Mouse (Mus musculus) erythroblast, embryonic 14.5 days (primary cell): ENCODE data around the gene Chid1. TPM values are rescaled to one million over a fixed set of nuclear protein-coding genes. Genes with fewer than 3 reads are reported as not detected.

Source experiments
- H3K27me3 ChIP-seq: 2 replicates; pipeline ENCODE4 v1.6.1; 2012; ENCODE audit warnings: inconsistent platforms; ENCODE audit not compliant: control insufficient read depth
- H3K36me3 ChIP-seq: 2 replicates; pipeline ENCODE4 v1.6.1; 2012; ENCODE audit warnings: mild to moderate bottlenecking, inconsistent platforms; ENCODE audit not compliant: control insufficient read depth
- H3K4me1 ChIP-seq: 2 replicates; pipeline ENCODE4 v1.6.1; 2012; ENCODE audit warnings: inconsistent platforms; ENCODE audit not compliant: control insufficient read depth
- H3K4me3 ChIP-seq: replicated peaks from 2 replicates; pipeline ENCODE3; 2012; ENCODE audit warnings: moderate library complexity, mild to moderate bottlenecking, inconsistent platforms
- H3K9me3 ChIP-seq: 2 replicates; pipeline ENCODE4 v1.6.1; 2012; ENCODE audit warnings: low read length, inconsistent platforms, mixed read lengths; ENCODE audit not compliant: control insufficient read depth
- GATA1 ChIP-seq: IDR thresholded peaks from 2 replicates; pipeline ENCODE4 v1.6.1; 2012; ENCODE audit warnings: low read length, inconsistent platforms, mixed read lengths
- TAL1 ChIP-seq: IDR thresholded peaks from 3 replicates; pipeline ENCODE4 v1.6.1; 2012; ENCODE audit warnings: low read length, inconsistent platforms, mixed read lengths
- polyA plus RNA-seq: library from polyadenylated mRNA; stranded (reverse); fragments of >175 nt; gene quantifications from 2 replicates; pipeline ENCODE4 v1.2.3, GENCODE M21; 2012

Chid1 gene
- polyA plus RNA-seq, 1 experiment, result 1.7 TPM

DNA sequence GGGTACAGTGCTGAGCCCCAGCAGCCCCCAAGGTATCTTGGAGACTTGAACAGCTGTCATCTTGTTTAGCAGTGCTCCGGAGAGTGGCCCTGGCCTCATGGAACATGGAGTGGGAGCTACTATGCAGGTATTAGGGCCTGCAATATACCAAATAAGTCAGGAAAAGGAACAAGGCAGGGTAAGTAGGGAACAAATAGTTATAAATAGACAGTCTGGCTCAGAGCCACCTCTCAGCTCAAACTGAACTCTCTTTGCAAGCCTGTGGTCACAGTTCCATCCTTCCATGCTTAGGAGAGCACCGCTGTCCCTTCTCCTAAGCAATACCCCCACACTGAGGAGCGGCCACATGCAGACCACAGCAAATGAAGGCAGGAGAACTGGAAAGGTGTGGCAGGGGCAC lies 42.1 kb downstream of the Chid1 start:
- Histone ChIP-seq H3K4me1 (peaks cover 21% of the 10 kb centered on the region), H3K9me3 (no peaks in the 10 kb centered on the region; the same call in 1 of the 2 replicates), H3K27me3 (no peaks in the 10 kb centered on the region), H3K4me3 (no peak overlapping the region), H3K36me3 (peaks cover 89% of the 10 kb centered on the region)
- TF ChIP-seq GATA1 (no peak), TAL1 (no peak)

DNA sequence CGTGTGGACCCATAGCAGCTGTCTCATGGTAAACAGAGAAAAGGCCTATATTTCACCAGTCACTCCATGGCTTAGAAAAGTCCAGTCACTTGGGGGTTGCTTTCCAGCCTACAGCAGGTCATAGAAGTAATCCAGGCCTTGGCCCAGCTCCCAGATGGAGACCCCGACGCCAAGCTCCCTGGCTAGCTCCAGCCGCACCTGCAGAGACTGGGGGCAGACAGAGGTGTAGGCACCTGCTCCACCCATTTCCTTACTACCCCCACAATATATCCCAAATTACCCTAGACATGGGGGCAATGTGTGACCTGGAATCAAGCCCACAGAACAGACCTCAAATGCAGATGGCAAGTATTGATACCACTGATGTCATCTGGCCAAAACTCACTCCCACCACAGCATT lies 43.7 kb downstream of the Chid1 start:
- TF ChIP-seq TAL1, result no peak
- TF ChIP-seq GATA1, result no peak
- no peaks in the 10 kb centered on the region for H3K27me3 ChIP-seq
- peaks cover 88% of the 10 kb centered on the region for H3K36me3 ChIP-seq
- no peaks in the 10 kb centered on the region for H3K9me3 ChIP-seq
- H3K4me1 ChIP-seq, result peaks cover 23% of the 10 kb centered on the region
- no peak overlapping the region for H3K4me3 ChIP-seq

DNA sequence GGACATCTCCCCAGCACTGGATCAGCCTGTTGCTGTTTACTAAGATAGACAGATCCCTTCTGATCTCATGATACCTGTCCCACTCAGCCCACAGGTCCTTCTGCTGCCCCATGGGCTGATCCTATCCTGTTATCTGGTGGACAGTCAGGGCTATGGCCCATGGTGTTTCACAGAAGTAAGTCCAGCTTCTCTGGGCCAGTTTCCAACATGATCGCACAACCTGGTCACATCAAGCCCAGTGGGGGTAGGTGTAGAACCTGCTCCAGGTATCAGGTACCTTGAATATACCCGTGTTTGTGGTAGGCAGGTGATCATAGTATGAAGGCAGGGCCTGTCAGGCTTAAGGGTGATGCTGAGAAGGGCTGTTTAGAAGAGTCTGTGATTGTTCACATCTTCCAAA lies 44.3 kb downstream of the Chid1 start:
- H3K36me3 ChIP-seq, result peaks cover 91% of the 10 kb centered on the region
- H3K9me3 ChIP-seq, result no peaks in the 10 kb centered on the region
- H3K27me3 ChIP-seq, result no peaks in the 10 kb centered on the region
- no peak overlapping the region for H3K4me3 ChIP-seq
- no peak for TF ChIP-seq GATA1
- H3K4me1 ChIP-seq, result peaks cover 25% of the 10 kb centered on the region

DNA sequence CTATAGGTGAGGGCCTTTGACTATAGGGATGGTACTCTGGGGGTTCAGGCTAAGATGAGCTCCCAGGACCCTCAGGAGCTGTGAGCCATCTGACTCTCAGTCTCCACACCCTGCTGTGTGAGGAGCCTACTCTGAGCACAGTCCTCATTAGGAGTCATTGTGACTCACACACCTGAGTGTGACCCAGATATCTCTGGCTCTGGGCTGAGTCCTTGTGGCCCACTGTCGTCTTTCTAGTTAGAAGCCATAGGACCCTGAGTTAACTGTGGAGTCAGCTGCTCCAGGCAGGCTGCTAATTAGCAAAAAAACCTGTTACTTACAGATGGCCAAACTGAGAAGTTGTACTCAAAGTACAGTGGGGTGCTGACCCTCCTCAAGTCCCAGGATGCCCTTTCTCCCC lies 45.9 kb downstream of the Chid1 start:
- no peak for TF ChIP-seq TAL1
- no peak for TF ChIP-seq GATA1
- Histone ChIP-seq H3K4me3 (no peak overlapping the region), H3K4me1 (peaks cover 25% of the 10 kb centered on the region), H3K9me3 (no peaks in the 10 kb centered on the region), H3K36me3 (peaks cover 83% of the 10 kb centered on the region), H3K27me3 (no peaks in the 10 kb centered on the region)

DNA sequence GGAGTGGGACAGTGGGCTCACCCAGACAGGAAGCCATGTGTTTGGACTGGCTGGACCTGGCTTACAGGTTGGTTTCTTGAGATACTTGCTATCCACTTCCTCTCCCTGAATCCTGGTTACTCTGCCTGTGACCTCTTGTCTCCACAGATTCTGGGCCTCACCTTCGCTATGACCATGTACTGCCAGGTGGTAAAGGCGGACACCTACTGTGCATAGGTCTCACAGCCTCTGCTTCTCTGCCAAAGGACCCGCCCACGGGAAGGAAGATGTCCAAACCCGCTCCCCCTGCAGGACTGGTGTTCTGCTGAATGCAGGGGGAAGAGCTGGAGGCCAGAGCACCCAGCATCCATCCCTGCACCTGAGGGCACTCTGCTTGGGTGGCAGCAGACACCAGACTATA lies 46.9 kb downstream of the Chid1 start:
- H3K4me1 ChIP-seq, result peaks cover 25% of the 10 kb centered on the region
- TF ChIP-seq GATA1 (no peak), TAL1 (no peak)
- no peaks in the 10 kb centered on the region for H3K9me3 ChIP-seq
- no peak overlapping the region for H3K4me3 ChIP-seq
- H3K36me3 ChIP-seq, result peaks cover 75% of the 10 kb centered on the region
- no peaks in the 10 kb centered on the region for H3K27me3 ChIP-seq

DNA sequence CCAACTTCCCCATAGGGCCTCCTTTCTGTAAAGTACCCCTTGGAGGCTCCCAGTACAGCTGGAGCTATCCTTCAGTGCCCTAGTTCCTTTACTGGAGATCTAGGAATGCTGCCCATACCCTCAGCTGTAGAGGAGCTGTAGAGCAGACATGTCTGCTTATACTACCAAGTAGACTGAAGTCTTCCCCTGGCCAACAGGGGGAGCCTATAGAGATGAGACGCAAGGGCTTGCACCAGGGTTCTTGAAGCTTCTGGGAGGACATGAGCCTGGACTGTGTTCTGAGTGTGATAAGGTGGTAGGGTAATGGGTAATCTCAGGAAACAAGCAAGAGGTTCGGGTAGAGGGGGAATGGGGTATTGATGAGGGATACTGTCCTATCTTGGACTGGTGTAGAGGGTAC lies 48.5 kb downstream of the Chid1 start:
- H3K27me3 ChIP-seq, result no peaks in the 10 kb centered on the region
- H3K36me3 ChIP-seq, result peaks cover 70% of the 10 kb centered on the region
- no peak overlapping the region for H3K4me3 ChIP-seq
- peaks cover 29% of the 10 kb centered on the region for H3K4me1 ChIP-seq
- no peaks in the 10 kb centered on the region for H3K9me3 ChIP-seq
- no peak for TF ChIP-seq TAL1

DNA sequence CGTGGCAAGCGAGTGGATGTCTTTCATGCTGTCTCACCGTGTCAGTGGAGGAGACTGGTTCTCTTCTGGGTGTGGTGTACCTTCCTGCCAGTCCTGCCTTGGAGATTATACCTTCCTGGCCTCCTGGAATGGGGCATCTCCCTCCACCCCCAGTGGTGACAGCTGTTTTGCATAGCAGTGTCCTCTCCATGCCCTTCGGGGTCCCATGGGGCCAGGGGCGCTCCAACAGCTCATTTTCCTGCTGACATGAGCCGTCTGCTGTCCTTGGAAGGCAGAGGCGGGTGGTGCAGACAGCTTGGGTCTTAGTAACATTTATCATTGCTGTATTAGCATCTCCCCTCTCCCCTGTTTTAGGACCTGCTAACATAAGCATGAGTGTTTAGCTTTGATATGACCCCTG lies 52.5 kb downstream of the Chid1 start:
- no peak for TF ChIP-seq TAL1
- peaks cover 21% of the 10 kb centered on the region for H3K27me3 ChIP-seq
- H3K9me3 ChIP-seq, result no peaks in the 10 kb centered on the region
- peaks cover 32% of the 10 kb centered on the region for H3K4me1 ChIP-seq
- H3K36me3 ChIP-seq, result peaks cover 47% of the 10 kb centered on the region
- no peak overlapping the region for H3K4me3 ChIP-seq

DNA sequence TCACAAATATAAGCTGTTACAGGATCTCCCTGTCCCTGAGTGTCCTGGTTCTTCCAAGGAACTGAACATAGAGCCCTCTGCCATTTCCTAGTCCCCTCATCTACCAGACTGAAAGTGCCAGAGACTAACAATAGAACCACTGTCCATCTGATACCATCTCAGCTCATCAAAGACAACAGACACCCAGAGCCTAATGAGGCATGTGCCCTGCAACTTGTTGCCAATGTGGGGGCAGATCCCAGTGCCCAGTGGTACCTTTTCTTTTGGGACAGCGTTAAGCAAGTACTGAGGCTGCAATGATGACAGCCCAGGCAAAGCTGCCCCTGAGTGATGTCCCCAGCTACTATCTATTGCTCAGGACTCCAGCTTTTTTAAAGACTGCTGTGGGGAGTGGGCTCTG lies 53.4 kb downstream of the Chid1 start:
- Histone ChIP-seq H3K4me3 (no peak overlapping the region), H3K4me1 (peaks cover 32% of the 10 kb centered on the region), H3K27me3 (peaks cover 30% of the 10 kb centered on the region), H3K36me3 (peaks cover 38% of the 10 kb centered on the region), H3K9me3 (no peaks in the 10 kb centered on the region; the same call in 1 of the 2 replicates)
- TF ChIP-seq TAL1 (no peak), GATA1 (no peak)

DNA sequence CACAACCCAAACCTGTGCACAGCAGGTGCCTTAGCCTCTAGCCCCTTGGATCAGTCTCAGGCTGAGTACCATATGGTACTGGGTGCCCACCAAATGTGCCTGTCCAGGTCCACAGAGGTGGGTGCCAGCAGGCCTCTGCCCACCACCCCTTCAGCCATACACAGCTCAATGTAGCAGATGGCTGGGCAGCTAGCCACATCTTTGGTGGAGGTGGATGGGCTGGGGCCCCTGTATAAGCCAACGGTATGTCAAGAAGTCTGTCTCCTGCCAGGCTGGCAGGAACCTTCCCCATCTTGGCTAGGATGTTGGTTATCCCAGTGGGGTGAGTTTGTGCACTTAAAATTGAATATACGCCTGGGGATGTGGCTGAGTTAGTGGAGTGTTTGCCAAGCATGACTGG lies 54.1 kb downstream of the Chid1 start:
- H3K36me3 ChIP-seq, result peaks cover 35% of the 10 kb centered on the region
- no peak for TF ChIP-seq TAL1
- TF ChIP-seq GATA1, result no peak

DNA sequence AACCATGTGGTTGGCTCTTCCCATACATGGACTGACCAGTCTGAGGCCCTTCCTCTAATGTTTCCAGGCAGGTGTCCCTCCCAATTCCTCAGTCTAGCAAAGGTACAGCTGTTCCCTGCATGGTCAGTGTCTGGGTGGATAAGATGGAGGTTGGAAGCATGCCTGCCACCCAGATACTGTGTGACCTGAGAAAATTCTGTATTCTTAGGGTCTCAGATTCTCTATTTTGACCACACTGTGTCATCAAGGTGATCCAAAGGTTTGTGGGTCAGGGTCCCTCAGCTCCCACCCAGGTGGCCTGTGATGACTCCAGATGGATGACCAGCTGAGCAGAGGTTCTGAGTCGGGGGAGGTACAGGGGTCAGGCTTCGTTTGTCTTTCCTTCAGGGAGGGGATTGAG lies 54.5 kb downstream of the Chid1 start:
- Histone ChIP-seq H3K27me3 (peaks cover 38% of the 10 kb centered on the region), H3K9me3 (no peaks in the 10 kb centered on the region; the same call in 1 of the 2 replicates), H3K4me3 (no peak overlapping the region), H3K36me3 (peaks cover 33% of the 10 kb centered on the region), H3K4me1 (peaks cover 33% of the 10 kb centered on the region)
- TF ChIP-seq GATA1 (no peak), TAL1 (no peak)

More for the DNA sequence above, 54.1 kb downstream of the Chid1 start:
- no peaks in the 10 kb centered on the region; the same call in 1 of the 2 replicates for H3K9me3 ChIP-seq
- H3K4me3 ChIP-seq, result no peak overlapping the region
- H3K4me1 ChIP-seq, result peaks cover 32% of the 10 kb centered on the region
- H3K27me3 ChIP-seq, result peaks cover 36% of the 10 kb centered on the region
